Mouse (Mus musculus) midbrain, embryonic 14.5 days (tissue): Measurements from ENCODE around the gene Foxl1. TPM values are rescaled to one million over a fixed set of nuclear protein-coding genes. Genes with fewer than 3 reads are reported as not detected.

ENCODE experiments used
- ATAC-seq: fragments of 200-750 bp; cut with Nextera tagmentation; 2 replicates; pipeline ENCODE4 v1.8.0; 2017; ENCODE audit warnings: moderate number of reproducible peaks, moderate library complexity; ENCODE audit not compliant: low FRiP score, low TSS enrichment
- DNase-seq: peaks from one replicate; pipeline ENCODE4 v3.0.0-alpha.2; 2015
- H3K27ac ChIP-seq: fragments of 300-500 bp; sonication (generic); replicated peaks from 2 replicates; pipeline ENCODE4 v1.5.1; 2014; ENCODE audit warnings: mild to moderate bottlenecking, low read depth, low read length, moderate library complexity
- H3K27me3 ChIP-seq: fragments of 300-500 bp; sonication (generic); 2 replicates; pipeline ENCODE4 v1.6.1; 2014; ENCODE audit warnings: low read length, control low read depth, mixed read lengths; ENCODE audit not compliant: control insufficient read depth, insufficient read depth
- H3K36me3 ChIP-seq: fragments of 300-500 bp; sonication (generic); 2 replicates; pipeline ENCODE4 v1.6.1; 2014; ENCODE audit warnings: low read length, control low read depth; ENCODE audit not compliant: control insufficient read depth, insufficient read depth
- H3K4me1 ChIP-seq: fragments of 300-500 bp; sonication (generic); 2 replicates; pipeline ENCODE4 v1.6.1; 2014; ENCODE audit warnings: mild to moderate bottlenecking, antibody characterized with exemption, low read length, control low read depth; ENCODE audit not compliant: control insufficient read depth, insufficient read depth
- H3K4me2 ChIP-seq: fragments of 300-500 bp; sonication (generic); 2 replicates; pipeline ENCODE4 v1.6.1; 2014; ENCODE audit warnings: mild to moderate bottlenecking, low read length, moderate library complexity
- H3K4me3 ChIP-seq: fragments of 300-500 bp; sonication (generic); replicated peaks from 2 replicates; pipeline ENCODE4 v1.5.1; 2014; ENCODE audit warnings: low read depth, low read length
- H3K9ac ChIP-seq: fragments of 300-500 bp; sonication (generic); replicated peaks from 2 replicates; pipeline ENCODE4 v1.6.1; 2014; ENCODE audit warnings: mild to moderate bottlenecking, low read length, moderate library complexity
- H3K9me3 ChIP-seq: fragments of 300-500 bp; sonication (generic); 2 replicates; pipeline ENCODE4 v1.6.1; 2016; ENCODE audit warnings: low read length, control low read depth, mixed read lengths; ENCODE audit not compliant: control insufficient read depth
- WGBS: fragments of 180-500 bp; shearing (Covaris S2); extraction: QIAGEN DNeasy Blood & Tissue Kit; methylation state at CpG from one replicate; pipeline ENCODE4 v1.1.7; 2014; 5-methylcytosine and 5-hydroxymethylcytosine counted together
- polyA plus RNA-seq: library from polyadenylated mRNA; unstranded; fragments of >200 nt; fragmentation: Nextera tagmentation; extraction: Ambion mirVana; gene quantifications from 2 replicates; pipeline ENCODE4 v1.2.1, GENCODE M21; 2014

The Foxl1 gene
- polyA plus RNA-seq, 1 experiment from 2014 or later: not detected

DNA sequence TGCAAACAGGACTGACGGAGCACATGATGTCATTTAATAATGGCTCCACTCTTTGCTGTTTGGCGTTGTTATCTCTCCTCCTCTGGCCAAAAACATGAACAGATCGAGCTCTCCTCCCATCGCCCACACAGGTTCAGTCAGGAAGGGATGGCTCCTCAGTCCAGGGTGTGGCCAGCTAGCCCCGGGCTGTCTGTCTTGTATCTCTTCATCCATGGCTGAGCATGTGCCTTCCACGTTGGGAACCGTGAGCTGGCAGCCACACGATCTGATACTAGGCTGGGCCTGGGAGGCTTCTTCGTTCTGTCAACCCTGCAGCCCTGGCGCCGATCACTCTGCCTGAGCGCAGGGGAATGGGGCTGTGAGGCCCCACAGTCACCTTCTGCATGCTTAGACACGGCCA, 31.1 kb downstream of the Foxl1 start:
- ATAC-seq (no peak), DNase-seq (no peak)
- no peaks in the 10 kb centered on the region for H3K36me3 ChIP-seq
- no peak overlapping the region for H3K9ac ChIP-seq
- H3K27me3 ChIP-seq: no peaks in the 10 kb centered on the region
- WGBS: 79% methylated on average over 13 of the region's 13 CpGs
- no peak overlapping the region for H3K4me2 ChIP-seq
- no peak overlapping the region for H3K27ac ChIP-seq
- no peaks in the 10 kb centered on the region for H3K9me3 ChIP-seq
- no peak overlapping the region for H3K4me3 ChIP-seq
- no peaks in the 10 kb centered on the region for H3K4me1 ChIP-seq

DNA sequence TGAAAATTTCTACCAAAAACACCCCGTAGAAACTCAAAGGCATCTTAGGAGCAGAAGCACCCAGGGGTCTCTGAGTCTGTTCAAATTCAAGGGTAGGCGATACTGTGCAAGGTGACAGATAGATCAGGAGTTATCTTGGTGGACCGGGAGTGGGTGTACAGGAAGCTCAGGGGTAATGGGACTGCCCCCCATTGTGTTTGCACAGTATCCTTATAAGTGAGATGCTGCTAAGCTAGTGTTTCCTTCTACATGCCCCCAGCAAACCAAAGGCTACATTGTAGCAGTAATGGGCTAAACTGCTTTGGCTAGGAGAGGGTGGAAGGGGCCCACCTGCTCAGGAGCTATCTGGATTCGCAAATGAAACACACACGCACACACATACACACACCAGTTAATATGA, 33.7 kb downstream of the Foxl1 start:
- no peak for ATAC-seq
- no peak for DNase-seq
- 89% methylated on average over 5 of the region's 5 CpGs for WGBS

DNA sequence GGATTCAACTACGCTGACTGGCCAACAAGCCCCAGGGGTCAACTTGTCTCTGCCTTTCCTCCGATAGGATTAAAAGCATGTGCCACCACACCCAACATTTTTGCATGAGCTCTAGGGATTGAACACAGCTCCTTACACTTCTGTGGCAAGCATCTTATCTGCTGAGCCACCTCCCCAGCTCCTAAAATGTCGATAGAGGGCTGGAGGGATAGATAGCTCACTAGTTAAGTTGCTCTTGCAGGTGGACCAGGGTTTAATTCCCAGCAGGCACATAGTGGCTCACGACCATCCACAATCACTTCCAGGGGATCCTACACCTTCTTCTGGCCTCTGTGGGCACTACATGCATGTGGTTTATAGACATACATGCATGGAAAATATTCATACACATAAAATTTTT, 34.7 kb downstream of the Foxl1 start:
- DNase-seq (no peak), ATAC-seq (no peak)
- Histone ChIP-seq H3K4me1 (0 out of 2 replicates have a peak, but pooled peaks cover 3% of the 10 kb centered on the region), H3K36me3 (no peaks in the 10 kb centered on the region), H3K9ac (no peak overlapping the region), H3K4me3 (no peak overlapping the region), H3K4me2 (no peak overlapping the region), H3K27ac (no peak overlapping the region), H3K27me3 (no peaks in the 10 kb centered on the region), H3K9me3 (no peaks in the 10 kb centered on the region)
- 78% methylated on average over 4 of the region's 4 CpGs for WGBS

More for the DNA sequence above, 33.7 kb downstream of the Foxl1 start:
- H3K4me3 ChIP-seq: no peak overlapping the region
- no peaks in the 10 kb centered on the region for H3K9me3 ChIP-seq
- H3K27me3 ChIP-seq: no peaks in the 10 kb centered on the region
- no peak overlapping the region for H3K9ac ChIP-seq
- H3K4me2 ChIP-seq: no peak overlapping the region
- 0 out of 2 replicates have a peak, but pooled peaks cover 3% of the 10 kb centered on the region for H3K4me1 ChIP-seq
- no peak overlapping the region for H3K27ac ChIP-seq
- H3K36me3 ChIP-seq: no peaks in the 10 kb centered on the region

DNA sequence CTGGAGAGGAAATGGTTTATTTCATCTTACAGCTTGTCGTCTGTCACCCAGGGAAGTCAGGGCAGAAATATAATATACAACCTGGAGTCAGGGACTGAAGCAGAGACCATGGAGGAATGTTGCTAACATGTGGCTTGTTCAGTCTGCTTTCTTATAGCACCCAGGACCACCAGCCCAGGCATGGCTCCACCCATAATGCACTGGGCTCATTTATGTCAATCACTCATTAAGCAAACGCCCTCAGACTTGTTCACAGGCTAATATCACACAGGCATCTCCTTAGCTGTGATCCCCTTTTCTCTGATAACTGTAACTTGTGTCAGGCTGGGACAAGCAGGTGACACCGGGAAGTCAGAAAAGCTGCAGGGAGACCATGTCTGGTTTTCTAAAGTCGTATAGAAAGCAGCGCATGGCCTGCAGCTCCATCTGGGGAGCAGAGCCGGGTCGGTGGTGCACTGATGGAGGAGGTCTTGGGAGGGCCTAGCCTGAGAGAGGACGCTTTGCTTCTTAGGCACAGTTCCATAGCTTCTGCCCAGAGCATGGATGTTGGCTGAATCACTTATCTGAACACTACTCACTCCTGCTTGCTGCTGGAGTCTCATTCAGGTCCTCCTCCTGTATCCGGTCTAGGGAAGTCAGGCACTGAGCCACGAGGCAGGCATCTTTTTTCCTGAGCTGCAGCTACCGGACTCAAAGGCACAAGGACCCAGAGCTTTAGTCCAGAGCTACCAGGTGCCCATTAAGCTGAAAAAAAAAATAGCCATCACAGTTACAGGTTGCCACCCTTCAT, 35.4 kb downstream of the Foxl1 start:
- no peak for ATAC-seq
- Histone ChIP-seq H3K27ac (no peak overlapping the region), H3K4me1 (0 out of 2 replicates have a peak, but pooled peaks cover 3% of the 10 kb centered on the region), H3K4me2 (no peak overlapping the region), H3K9ac (no peak overlapping the region), H3K27me3 (no peaks in the 10 kb centered on the region), H3K36me3 (no peaks in the 10 kb centered on the region), H3K4me3 (no peak overlapping the region), H3K9me3 (no peaks in the 10 kb centered on the region)
- WGBS: 80% methylated on average over 11 of the region's 11 CpGs
- no peak for DNase-seq

DNA sequence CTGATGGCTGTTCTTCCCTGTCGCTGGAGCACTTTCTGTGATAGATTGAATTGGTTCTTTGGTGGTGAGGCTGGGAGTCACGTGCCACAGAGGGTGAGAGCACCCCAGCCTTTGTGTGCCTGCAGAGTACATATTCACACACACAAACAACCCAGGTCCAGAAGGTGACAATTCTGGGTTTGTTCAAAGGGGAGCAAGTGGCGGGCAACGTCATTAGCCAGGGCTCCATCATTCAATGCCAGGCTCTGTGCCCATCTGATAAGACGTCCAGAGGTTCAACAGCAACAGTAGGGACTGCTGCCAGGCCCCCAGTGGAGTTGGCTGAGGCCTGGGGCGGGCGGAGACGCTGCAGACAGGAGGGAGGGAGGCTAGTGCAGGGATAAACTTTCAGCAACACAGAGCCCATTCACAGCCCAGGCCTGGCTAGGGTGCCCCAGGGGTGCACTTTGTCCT, 36.3 kb downstream of the Foxl1 start:
- Histone ChIP-seq H3K9ac (no peak overlapping the region), H3K27ac (no peak overlapping the region), H3K9me3 (no peaks in the 10 kb centered on the region), H3K4me1 (0 out of 2 replicates have a peak, but pooled peaks cover 3% of the 10 kb centered on the region), H3K4me2 (no peak overlapping the region), H3K27me3 (no peaks in the 10 kb centered on the region), H3K4me3 (no peak overlapping the region), H3K36me3 (no peaks in the 10 kb centered on the region)
- DNase-seq: no peak
- WGBS: 58% methylated on average over 8 of the region's 8 CpGs
- no peak for ATAC-seq

DNA sequence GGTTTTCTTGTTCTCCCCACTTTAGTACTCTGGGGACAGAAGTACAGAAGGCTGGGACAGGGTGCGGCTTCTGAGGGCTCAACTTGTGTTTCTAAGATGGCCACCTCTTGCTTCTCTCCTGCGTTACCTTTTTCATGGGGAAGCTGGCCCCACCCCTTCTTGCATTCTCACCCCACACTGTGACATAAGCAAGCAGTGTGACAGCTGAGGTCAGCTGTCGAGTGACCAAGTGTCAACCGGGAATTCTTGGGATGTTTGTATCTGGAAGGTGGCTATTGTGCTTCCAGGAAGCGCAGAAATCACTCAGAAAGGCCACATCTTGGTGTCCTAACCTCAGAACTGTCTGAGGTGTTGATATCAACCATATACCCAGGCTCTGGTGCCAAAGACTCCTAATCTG, 40.3 kb downstream of the Foxl1 start:
- DNase-seq (no peak), ATAC-seq (no peak)
- Histone ChIP-seq H3K9me3 (no peaks in the 10 kb centered on the region), H3K27me3 (no peaks in the 10 kb centered on the region), H3K4me2 (no peak overlapping the region), H3K9ac (no peak overlapping the region), H3K4me3 (no peak overlapping the region), H3K36me3 (no peaks in the 10 kb centered on the region), H3K4me1 (0 out of 2 replicates have a peak, but pooled peaks cover 3% of the 10 kb centered on the region), H3K27ac (no peak overlapping the region)
- 82% methylated on average over 5 of the region's 5 CpGs for WGBS

DNA sequence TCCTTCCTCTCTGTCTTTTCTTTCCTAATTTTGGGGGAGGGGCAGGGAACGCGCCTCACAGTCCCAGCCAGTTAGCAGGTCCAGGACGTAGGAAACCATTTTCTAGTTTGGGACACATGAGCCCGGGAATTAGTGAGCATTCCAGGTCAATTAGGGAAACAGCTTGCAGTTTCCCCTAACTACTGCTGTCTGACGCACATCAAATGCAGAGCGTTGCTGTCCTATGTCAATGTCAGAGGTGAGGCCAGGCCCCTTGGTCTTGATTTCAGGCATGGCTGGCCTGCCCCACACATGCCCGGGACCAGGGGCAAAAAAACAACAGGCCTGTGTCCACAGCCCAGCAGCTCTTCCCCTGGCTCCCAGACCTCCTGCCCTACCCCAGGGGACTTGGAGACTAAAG, 42.4 kb downstream of the Foxl1 start:
- H3K4me2 ChIP-seq: no peak overlapping the region
- H3K27me3 ChIP-seq: no peaks in the 10 kb centered on the region
- H3K27ac ChIP-seq: no peak overlapping the region
- no peak overlapping the region for H3K9ac ChIP-seq
- ATAC-seq: no peak
- no peak for DNase-seq
- H3K4me1 ChIP-seq: no peaks in the 10 kb centered on the region
- no peaks in the 10 kb centered on the region for H3K9me3 ChIP-seq
- WGBS: 60% methylated on average over 7 of the region's 7 CpGs
- no peaks in the 10 kb centered on the region for H3K36me3 ChIP-seq
- no peak overlapping the region for H3K4me3 ChIP-seq

DNA sequence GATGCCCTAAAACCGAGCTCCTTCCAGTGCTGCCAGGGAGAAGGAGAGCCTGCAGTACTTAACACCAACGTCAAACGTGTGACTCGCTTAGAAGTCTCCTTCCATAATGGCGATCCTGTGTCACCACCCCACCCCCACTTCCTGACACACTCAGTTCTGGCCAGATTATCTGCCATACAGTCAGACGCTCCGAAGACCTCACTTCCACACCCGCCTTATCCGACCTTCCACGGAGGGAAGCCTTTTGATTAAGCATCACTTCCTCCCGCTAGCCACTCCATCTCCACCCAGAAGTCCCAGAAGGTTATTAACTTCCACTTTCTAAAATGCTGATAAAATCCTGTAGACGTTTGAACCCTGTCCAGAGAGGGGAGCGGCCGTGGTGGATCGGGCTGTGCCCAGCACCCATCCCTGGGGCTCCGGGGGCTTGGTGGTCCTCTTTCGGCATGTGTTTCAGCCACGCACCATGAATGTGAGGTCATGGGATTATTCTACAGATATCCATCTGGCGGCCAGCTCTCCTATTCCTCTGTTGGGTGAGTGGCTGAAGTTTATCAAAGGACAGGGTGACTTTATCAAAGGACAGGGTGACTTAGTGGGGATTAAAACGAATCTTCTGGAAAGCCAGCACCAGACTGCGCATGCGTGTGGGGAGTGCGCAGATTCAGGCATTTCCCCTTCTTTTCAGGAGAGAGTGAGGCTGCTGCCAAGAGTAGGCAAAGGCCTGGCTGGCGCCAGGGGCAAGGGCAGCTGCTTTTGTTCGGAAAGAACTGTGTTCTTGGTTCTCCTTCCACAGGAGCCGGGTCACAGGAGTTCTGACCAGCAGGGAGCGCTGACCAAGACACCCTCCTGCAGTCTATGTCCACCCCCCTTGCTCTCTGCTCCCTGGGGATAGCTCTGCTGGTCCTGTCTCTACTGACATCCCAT, 43.1 kb downstream of the Foxl1 start:
- DNase-seq: no peak
- no peak for ATAC-seq

More for the DNA sequence above, 43.1 kb downstream of the Foxl1 start:
- 74% methylated on average over 27 of the region's 27 CpGs for WGBS
- Histone ChIP-seq H3K27ac (no peak overlapping the region), H3K27me3 (no peaks in the 10 kb centered on the region), H3K4me2 (no peak overlapping the region), H3K4me1 (no peaks in the 10 kb centered on the region), H3K9ac (no peak overlapping the region), H3K36me3 (no peaks in the 10 kb centered on the region), H3K9me3 (no peaks in the 10 kb centered on the region), H3K4me3 (no peak overlapping the region)
